Mouse (Mus musculus): Measurements from ENCODE around the gene Rpl7a. TPM values are rescaled to one million over a fixed set of nuclear protein-coding genes. Genes with fewer than 3 reads are reported as not detected.
"Not testable (repeated sequence)": the region's sequence is repeated elsewhere in the genome, so short reads cannot be mapped to it uniquely, and the experiment has no call there.

Rpl7a gene
- polyA plus RNA-seq (2017; shearing (Covaris generic)): 1,000 to 10,000 TPM in 1 of 2 experiments, 100 to 1,000 TPM in 1; 720 to 1,212 TPM

GRCm38 (mm10) chr2:26910124-26910993 is at the start of gene Rpl7a, which contains the start of gene Med22:
Rpl7a (plus strand) TSS chr2:26910764.
Med22 (minus strand) TSS chr2:26910677.
- ATAC-seq: peak; percentile 91

- ATAC-seq: no peak
These were observed 47.7 kb upstream of the Rpl7a start for GRCm38 (mm10) chr2:26862856-26863255.

- no peak for ATAC-seq
These were observed 45.7 kb upstream of the Rpl7a start, which contains the start of gene Abo for GRCm38 (mm10) chr2:26864879-26865278. Abo (minus strand) TSS chr2:26864979.

GRCm38 (mm10) chr2:26870666-26871065 is 39.9 kb upstream of the Rpl7a start:
- no peak for ATAC-seq

- no peak for ATAC-seq
These were observed 32.0 kb upstream of the Rpl7a start for GRCm38 (mm10) chr2:26878571-26878970.

GRCm38 (mm10) chr2:26885541-26885940 is 25.0 kb upstream of the Rpl7a start:
- not testable (repeated sequence) for ATAC-seq

GRCm38 (mm10) chr2:26886170-26886569 is 24.4 kb upstream of the Rpl7a start:
- ATAC-seq: not testable (repeated sequence)

- no peak for ATAC-seq
These were observed 14.7 kb upstream of the Rpl7a start for GRCm38 (mm10) chr2:26895898-26896297.

GRCm38 (mm10) chr2:26900731-26901130 is 9.8 kb upstream of the Rpl7a start:
- no peak for ATAC-seq

GRCm38 (mm10) chr2:26901834-26902400 is 8.6 kb upstream of the Rpl7a start:
- ATAC-seq: no peak

GRCm38 (mm10) chr2:26902467-26903220 is 7.9 kb upstream of the Rpl7a start, which contains the start of gene Surf6:
Surf6 (minus strand) TSS chr2:26902879.
- peak; percentile 97 for ATAC-seq

GRCm38 (mm10) chr2:26903311-26903710 is 7.3 kb upstream of the Rpl7a start:
- ATAC-seq: no peak

- no peak for ATAC-seq
These were observed 4.6 kb upstream of the Rpl7a start for GRCm38 (mm10) chr2:26905936-26906335.

GRCm38 (mm10) chr2:26906431-26906830 is 4.1 kb upstream of the Rpl7a start:
- ATAC-seq: no peak

GRCm38 (mm10) chr2:26907109-26907508 is 3.5 kb upstream of the Rpl7a start:
- ATAC-seq: no peak

- ATAC-seq: no peak
These were observed 1.7 kb upstream of the Rpl7a start for GRCm38 (mm10) chr2:26908710-26909386.

GRCm38 (mm10) chr2:26909387-26909784 is 1.2 kb upstream of the Rpl7a start:
- no peak for ATAC-seq

- ATAC-seq: peak; percentile 47
These were observed 616 bp downstream of the Rpl7a start for GRCm38 (mm10) chr2:26910994-26911765.

GRCm38 (mm10) chr2:26912253-26912770 is 1.7 kb downstream of the Rpl7a start:
- no peak for ATAC-seq

GRCm38 (mm10) chr2:26913416-26914147 is 3.0 kb downstream of the Rpl7a start:
- ATAC-seq: no peak
